Mouse (Mus musculus): Measurements from ENCODE around the gene Snrpd2. TPM values are rescaled to one million over a fixed set of nuclear protein-coding genes. Genes with fewer than 3 reads are reported as not detected.

Gene Snrpd2
- polyA plus RNA-seq, 1 experiment from 2014 or later, result 144 TPM

DNA sequence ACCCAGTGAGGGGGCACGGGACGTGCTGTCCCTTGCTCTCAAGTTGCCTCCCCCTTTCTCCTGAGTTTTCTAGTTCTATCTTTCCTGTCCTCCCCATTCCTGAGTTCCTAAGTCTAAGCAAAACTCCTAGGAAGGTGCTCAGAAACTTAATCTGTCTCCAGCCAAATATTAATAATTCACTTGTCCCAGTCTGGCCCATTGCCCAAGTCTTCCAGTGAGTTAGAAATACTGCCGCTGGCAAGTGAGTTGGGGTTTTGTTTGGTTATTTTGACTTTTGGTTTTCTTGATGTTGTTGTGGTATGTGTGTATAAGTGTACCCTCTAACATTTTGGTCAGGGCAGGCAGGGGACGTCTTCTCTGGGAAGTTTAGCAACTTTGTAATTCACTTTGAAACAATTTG is 27.8 kb upstream of the Snrpd2 start:
- no peak overlapping the region for H3K4me2 ChIP-seq (ENCODE audit: low read depth, low read length)
- no peak for ATAC-seq (ENCODE audit: low read depth)
- 87% methylated on average over 4 of the region's 4 CpGs for WGBS

GRCm38 (mm10) chr7:19124713-19125112 is 24.8 kb upstream of the Snrpd2 start:
- peaks cover 8% of the 10 kb centered on the region for H3K4me1 ChIP-seq (replicated peaks; ENCODE audit: control insufficient read depth, insufficient read depth, low read length)
- no peak overlapping the region for H3K27ac ChIP-seq (ENCODE audit: low read length)
- no peak overlapping the region for H3K9ac ChIP-seq (ENCODE audit: low read length)
- no peak for ATAC-seq (ENCODE audit: low read depth)
- H3K9me3 ChIP-seq (ENCODE audit: control insufficient read depth, low read length), result no peaks in the 10 kb centered on the region
- H3K27me3 ChIP-seq (ENCODE audit: control insufficient read depth, insufficient read depth, low read depth, low read length), result no peaks in the 10 kb centered on the region
- no peaks in the 10 kb centered on the region for H3K36me3 ChIP-seq (ENCODE audit: control insufficient read depth, insufficient read depth, low read length)
- 81% methylated on average over 6 of the region's 6 CpGs for WGBS
- H3K4me2 ChIP-seq (ENCODE audit: low read depth, low read length), result no peak overlapping the region
- no peak overlapping the region for H3K4me3 ChIP-seq (ENCODE audit: low read length)

More for the DNA sequence above, 27.8 kb upstream of the Snrpd2 start:
- no peaks in the 10 kb centered on the region for H3K27me3 ChIP-seq (ENCODE audit: control insufficient read depth, insufficient read depth, low read depth, low read length)
- H3K36me3 ChIP-seq (ENCODE audit: control insufficient read depth, insufficient read depth, low read length), result no peaks in the 10 kb centered on the region
- no peak overlapping the region for H3K9ac ChIP-seq (ENCODE audit: low read length)
- H3K9me3 ChIP-seq (ENCODE audit: control insufficient read depth, low read length), result peaks cover 11% of the 10 kb centered on the region
- H3K27ac ChIP-seq (ENCODE audit: low read length), result no peak overlapping the region
- H3K4me3 ChIP-seq (ENCODE audit: low read length), result no peak overlapping the region
- H3K4me1 ChIP-seq (replicated peaks; ENCODE audit: control insufficient read depth, insufficient read depth, low read length), result peaks cover 14% of the 10 kb centered on the region

DNA sequence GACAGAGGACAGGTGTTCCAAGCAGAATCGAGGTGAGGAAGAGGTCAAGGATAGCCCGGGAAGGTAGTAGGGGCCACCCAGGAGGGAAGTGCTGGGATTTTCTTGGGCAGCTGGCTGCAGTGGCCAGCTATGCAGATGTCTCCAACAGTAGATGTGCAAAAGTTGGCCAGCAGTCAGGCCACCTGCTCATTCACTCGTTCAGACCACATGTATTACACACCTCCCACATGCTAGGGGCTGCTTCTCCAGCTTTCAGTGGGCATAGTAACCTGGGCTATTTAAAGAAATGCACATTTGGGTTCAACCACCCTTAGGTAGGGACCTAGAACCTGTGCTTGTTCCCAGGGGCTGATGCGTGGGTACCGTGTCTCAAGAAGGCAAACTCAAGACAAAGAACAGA is 21.8 kb upstream of the Snrpd2 start:
- Histone ChIP-seq H3K27ac (ENCODE audit: low read length) (no peak overlapping the region), H3K27me3 (ENCODE audit: control insufficient read depth, insufficient read depth, low read depth, low read length) (no peaks in the 10 kb centered on the region), H3K9ac (ENCODE audit: low read length) (no peak overlapping the region), H3K4me2 (ENCODE audit: low read depth, low read length) (no peak overlapping the region), H3K4me1 (replicated peaks; ENCODE audit: control insufficient read depth, insufficient read depth, low read length) (peaks cover 10% of the 10 kb centered on the region), H3K4me3 (ENCODE audit: low read length) (no peak overlapping the region), H3K9me3 (ENCODE audit: control insufficient read depth, low read length) (no peaks in the 10 kb centered on the region), H3K36me3 (ENCODE audit: control insufficient read depth, insufficient read depth, low read length) (no peaks in the 10 kb centered on the region)
- no peak for ATAC-seq (ENCODE audit: low read depth)
- 79% methylated on average over 5 of the region's 5 CpGs for WGBS

DNA sequence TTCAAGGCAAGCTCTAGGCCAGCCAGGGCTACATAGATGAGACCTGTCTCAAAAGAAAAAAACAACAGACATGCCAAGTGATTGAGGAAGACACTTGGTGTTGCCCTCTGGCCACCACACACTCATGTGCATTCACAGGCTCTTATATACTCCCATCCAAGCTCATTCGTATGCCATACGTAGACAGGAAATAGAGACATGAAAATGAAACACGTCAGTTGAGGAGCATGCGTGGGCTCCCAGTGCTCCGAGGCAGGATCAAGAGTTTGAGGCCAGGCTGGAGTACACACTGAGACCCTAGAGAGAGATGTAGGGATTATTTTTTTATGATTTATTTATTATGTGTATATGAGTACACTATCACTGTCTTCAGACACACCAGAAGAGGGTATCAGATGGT is 20.1 kb upstream of the Snrpd2 start:
- H3K9ac ChIP-seq (ENCODE audit: low read length), result no peak overlapping the region
- no peaks in the 10 kb centered on the region for H3K9me3 ChIP-seq (ENCODE audit: control insufficient read depth, low read length)
- no peak overlapping the region for H3K27ac ChIP-seq (ENCODE audit: low read length)
- H3K27me3 ChIP-seq (ENCODE audit: control insufficient read depth, insufficient read depth, low read depth, low read length), result no peaks in the 10 kb centered on the region
- ATAC-seq (ENCODE audit: low read depth), result no peak
- 87% methylated on average over 5 of the region's 5 CpGs for WGBS
- H3K4me1 ChIP-seq (replicated peaks; ENCODE audit: control insufficient read depth, insufficient read depth, low read length), result peaks cover 10% of the 10 kb centered on the region
- no peak overlapping the region for H3K4me2 ChIP-seq (ENCODE audit: low read depth, low read length)
- H3K36me3 ChIP-seq (ENCODE audit: control insufficient read depth, insufficient read depth, low read length), result no peaks in the 10 kb centered on the region
- H3K4me3 ChIP-seq (ENCODE audit: low read length), result no peak overlapping the region

DNA sequence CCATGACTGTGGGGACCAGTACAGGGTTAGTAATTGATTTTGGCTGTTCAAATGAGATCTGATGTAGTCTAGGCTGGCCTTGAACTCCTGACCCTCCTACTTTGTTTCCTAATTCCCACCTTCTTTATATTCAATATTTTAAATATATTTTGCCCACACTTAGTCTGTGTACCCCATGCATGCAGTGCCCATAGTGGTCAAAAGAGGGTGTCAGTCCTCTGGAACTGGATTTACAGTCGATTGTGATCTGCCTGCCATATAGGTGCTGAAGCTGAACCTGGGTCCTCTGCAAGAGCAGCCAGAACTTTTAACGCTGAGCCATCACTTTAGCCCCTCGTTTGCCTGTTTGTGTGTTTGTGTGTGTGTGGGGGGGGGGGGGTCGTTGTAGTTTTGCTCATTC is 18.9 kb upstream of the Snrpd2 start:
- ATAC-seq (ENCODE audit: low read depth), result no peak
- WGBS, result 27% methylated on average over 4 of the region's 4 CpGs
- Histone ChIP-seq H3K9ac (ENCODE audit: low read length) (peak overlapping the region; percentile 60), H3K4me2 (ENCODE audit: low read depth, low read length) (peak overlapping the region; percentile 59), H3K27ac (ENCODE audit: low read length) (peak overlapping the region; percentile 84), H3K27me3 (ENCODE audit: control insufficient read depth, insufficient read depth, low read depth, low read length) (no peaks in the 10 kb centered on the region), H3K4me1 (replicated peaks; ENCODE audit: control insufficient read depth, insufficient read depth, low read length) (peaks cover 10% of the 10 kb centered on the region), H3K36me3 (ENCODE audit: control insufficient read depth, insufficient read depth, low read length) (peaks cover 4% of the 10 kb centered on the region; the same call in 1 of the 2 replicates), H3K4me3 (ENCODE audit: low read length) (peak overlapping the region; percentile 57), H3K9me3 (ENCODE audit: control insufficient read depth, low read length) (no peaks in the 10 kb centered on the region)

DNA sequence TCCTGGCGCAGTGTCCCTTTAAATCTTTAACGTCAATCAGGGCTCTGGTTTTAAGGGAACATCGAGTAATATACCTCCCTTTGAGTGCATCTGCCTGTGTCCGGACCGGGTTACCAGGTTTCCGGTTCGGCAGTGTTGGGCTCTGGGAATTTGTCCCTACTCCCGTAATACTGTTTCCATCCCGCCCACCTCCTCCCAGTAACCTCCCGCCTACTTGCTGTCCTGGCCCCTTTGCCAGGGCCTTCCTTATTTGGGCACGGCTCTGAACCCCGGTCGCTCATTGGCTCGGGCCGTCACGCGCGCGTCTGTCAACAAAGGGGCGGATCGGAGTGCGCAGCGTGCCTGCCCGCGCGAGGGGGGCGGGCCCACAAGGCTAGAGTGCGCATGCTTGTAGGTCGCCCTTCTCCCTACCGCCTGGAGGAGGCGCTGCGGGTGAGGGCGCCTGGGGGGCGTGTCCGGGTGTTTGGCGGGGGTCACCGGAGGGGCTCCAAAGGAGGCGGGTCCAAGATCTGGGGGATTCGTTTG is 18.1 kb upstream of the Snrpd2 start:
- Histone ChIP-seq H3K9ac (ENCODE audit: low read length) (peak overlapping the region; percentile 67), H3K4me2 (ENCODE audit: low read depth, low read length) (peak overlapping the region; percentile 84), H3K27ac (ENCODE audit: low read length) (peak overlapping the region; percentile 84), H3K4me3 (ENCODE audit: low read length) (peak overlapping the region; percentile 57), H3K27me3 (ENCODE audit: control insufficient read depth, insufficient read depth, low read depth, low read length) (no peaks in the 10 kb centered on the region), H3K9me3 (ENCODE audit: control insufficient read depth, low read length) (no peaks in the 10 kb centered on the region), H3K4me1 (replicated peaks; ENCODE audit: control insufficient read depth, insufficient read depth, low read length) (peaks cover 10% of the 10 kb centered on the region), H3K36me3 (ENCODE audit: control insufficient read depth, insufficient read depth, low read length) (peaks cover 11% of the 10 kb centered on the region; the same call in 1 of the 2 replicates)
- WGBS, result 0% methylated on average over 39 of the region's 39 CpGs
- peak; percentile 100 for ATAC-seq (ENCODE audit: low read depth)

DNA sequence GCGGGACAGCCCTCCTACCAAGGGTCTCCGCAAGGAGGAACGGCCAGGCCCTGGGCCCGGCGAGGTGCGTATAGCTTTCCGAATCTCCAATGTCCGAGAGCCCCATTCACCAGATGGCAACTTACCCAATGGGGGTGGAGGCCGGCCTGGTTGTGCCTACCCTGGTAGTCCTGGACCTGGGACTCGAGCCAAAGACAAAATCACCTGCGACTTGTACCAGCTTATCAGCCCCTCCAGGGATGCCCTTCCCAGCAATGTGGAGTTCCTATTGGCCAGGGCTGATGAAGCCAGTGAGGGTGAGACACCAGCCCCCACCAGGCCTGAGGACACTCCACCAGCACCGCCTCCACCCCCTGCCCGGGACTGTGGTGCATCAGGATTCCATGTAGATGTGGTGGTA is 13.4 kb upstream of the Snrpd2 start:
- ATAC-seq (ENCODE audit: low read depth), result no peak
- Histone ChIP-seq H3K4me3 (ENCODE audit: low read length) (no peak overlapping the region), H3K27ac (ENCODE audit: low read length) (no peak overlapping the region), H3K27me3 (ENCODE audit: control insufficient read depth, insufficient read depth, low read depth, low read length) (no peaks in the 10 kb centered on the region), H3K4me2 (ENCODE audit: low read depth, low read length) (no peak overlapping the region), H3K9me3 (ENCODE audit: control insufficient read depth, low read length) (no peaks in the 10 kb centered on the region), H3K36me3 (ENCODE audit: control insufficient read depth, insufficient read depth, low read length) (peaks cover 27% of the 10 kb centered on the region), H3K9ac (ENCODE audit: low read length) (no peak overlapping the region), H3K4me1 (replicated peaks; ENCODE audit: control insufficient read depth, insufficient read depth, low read length) (peaks cover 5% of the 10 kb centered on the region)
- WGBS, result 93% methylated on average over 13 of the region's 13 CpGs

DNA sequence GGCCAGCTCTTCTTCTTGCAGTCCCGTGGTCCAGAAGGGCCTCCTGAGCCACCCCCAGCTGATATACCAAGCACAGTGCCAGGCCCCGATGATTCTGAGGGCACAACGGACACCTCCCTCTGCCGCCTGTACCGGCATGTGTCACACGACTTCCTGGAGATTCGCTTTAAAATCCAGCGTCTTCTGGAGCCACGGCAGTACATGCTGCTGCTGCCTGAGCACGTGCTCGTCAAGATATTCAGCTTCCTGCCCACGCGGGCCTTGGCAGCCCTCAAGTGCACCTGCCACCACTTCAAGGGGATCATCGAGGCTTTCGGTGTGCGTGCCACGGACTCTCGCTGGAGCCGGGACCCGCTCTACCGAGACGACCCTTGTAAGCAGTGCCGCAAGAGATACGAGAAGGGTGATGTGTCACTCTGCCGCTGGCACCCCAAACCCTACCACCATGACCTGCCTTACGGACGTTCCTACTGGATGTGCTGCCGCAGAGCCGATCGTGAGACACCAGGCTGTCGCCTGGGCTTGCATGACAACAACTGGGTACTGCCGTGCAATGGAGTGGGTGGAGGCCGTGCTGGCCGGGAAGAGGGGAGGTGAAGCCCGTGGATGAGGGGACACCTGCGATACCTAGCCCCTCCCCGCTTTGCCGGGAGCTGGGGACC is 12.7 kb upstream of the Snrpd2 start:
- 88% methylated on average over 38 of the region's 38 CpGs for WGBS
- 0 out of 2 replicates have a peak, but pooled peaks have one; percentile 6 for ATAC-seq (ENCODE audit: low read depth)

DNA sequence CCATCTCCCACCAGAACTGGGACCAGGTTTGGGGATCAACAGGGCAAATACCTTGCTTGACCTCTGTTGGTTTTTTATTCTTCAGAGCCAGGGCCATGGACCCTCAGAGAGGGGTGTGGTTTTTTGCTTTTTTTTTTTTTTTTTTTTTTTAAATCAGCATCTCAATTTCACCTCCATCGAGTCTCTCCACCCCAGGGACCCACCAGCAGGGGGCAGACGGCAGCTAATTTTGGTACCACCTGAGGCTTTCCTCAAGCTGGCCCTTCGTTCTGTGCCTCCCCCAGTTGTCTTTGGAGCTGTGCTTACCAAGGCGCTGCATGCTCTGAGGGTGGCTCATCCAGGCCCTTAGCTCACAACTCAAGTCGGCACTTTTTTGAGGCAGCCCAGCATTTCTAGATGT is 12.1 kb upstream of the Snrpd2 start:
- H3K9me3 ChIP-seq (ENCODE audit: control insufficient read depth, low read length), result no peaks in the 10 kb centered on the region
- no peak overlapping the region for H3K27ac ChIP-seq (ENCODE audit: low read length)
- no peak for ATAC-seq (ENCODE audit: low read depth)
- no peaks in the 10 kb centered on the region for H3K27me3 ChIP-seq (ENCODE audit: control insufficient read depth, insufficient read depth, low read depth, low read length)
- peaks cover 27% of the 10 kb centered on the region for H3K36me3 ChIP-seq (ENCODE audit: control insufficient read depth, insufficient read depth, low read length)
- H3K4me2 ChIP-seq (ENCODE audit: low read depth, low read length), result no peak overlapping the region
- WGBS, result 37% methylated on average over 5 of the region's 5 CpGs
- H3K9ac ChIP-seq (ENCODE audit: low read length), result no peak overlapping the region
- no peaks in the 10 kb centered on the region for H3K4me1 ChIP-seq (replicated peaks; ENCODE audit: control insufficient read depth, insufficient read depth, low read length)
- no peak overlapping the region for H3K4me3 ChIP-seq (ENCODE audit: low read length)

More for the DNA sequence above, 12.7 kb upstream of the Snrpd2 start:
- H3K9me3 ChIP-seq (ENCODE audit: control insufficient read depth, low read length), result no peaks in the 10 kb centered on the region
- H3K4me3 ChIP-seq (ENCODE audit: low read length), result no peak overlapping the region
- no peak overlapping the region for H3K9ac ChIP-seq (ENCODE audit: low read length)
- peaks cover 3% of the 10 kb centered on the region for H3K4me1 ChIP-seq (replicated peaks; ENCODE audit: control insufficient read depth, insufficient read depth, low read length)
- no peak overlapping the region for H3K4me2 ChIP-seq (ENCODE audit: low read depth, low read length)
- no peak overlapping the region for H3K27ac ChIP-seq (ENCODE audit: low read length)
- peaks cover 27% of the 10 kb centered on the region for H3K36me3 ChIP-seq (ENCODE audit: control insufficient read depth, insufficient read depth, low read length)
- H3K27me3 ChIP-seq (ENCODE audit: control insufficient read depth, insufficient read depth, low read depth, low read length), result no peaks in the 10 kb centered on the region
